Mouse (Mus musculus): ENCODE results near the gene Dguok. TPM values are rescaled to one million over a fixed set of nuclear protein-coding genes. Genes with fewer than 3 reads are reported as not detected.
A peak's percentile ranks its signal among the peaks of the same experiment; 100 is the strongest.

Gene Dguok
- polyA plus RNA-seq, 1 experiment from 2014 or later: 48.2 TPM

DNA sequence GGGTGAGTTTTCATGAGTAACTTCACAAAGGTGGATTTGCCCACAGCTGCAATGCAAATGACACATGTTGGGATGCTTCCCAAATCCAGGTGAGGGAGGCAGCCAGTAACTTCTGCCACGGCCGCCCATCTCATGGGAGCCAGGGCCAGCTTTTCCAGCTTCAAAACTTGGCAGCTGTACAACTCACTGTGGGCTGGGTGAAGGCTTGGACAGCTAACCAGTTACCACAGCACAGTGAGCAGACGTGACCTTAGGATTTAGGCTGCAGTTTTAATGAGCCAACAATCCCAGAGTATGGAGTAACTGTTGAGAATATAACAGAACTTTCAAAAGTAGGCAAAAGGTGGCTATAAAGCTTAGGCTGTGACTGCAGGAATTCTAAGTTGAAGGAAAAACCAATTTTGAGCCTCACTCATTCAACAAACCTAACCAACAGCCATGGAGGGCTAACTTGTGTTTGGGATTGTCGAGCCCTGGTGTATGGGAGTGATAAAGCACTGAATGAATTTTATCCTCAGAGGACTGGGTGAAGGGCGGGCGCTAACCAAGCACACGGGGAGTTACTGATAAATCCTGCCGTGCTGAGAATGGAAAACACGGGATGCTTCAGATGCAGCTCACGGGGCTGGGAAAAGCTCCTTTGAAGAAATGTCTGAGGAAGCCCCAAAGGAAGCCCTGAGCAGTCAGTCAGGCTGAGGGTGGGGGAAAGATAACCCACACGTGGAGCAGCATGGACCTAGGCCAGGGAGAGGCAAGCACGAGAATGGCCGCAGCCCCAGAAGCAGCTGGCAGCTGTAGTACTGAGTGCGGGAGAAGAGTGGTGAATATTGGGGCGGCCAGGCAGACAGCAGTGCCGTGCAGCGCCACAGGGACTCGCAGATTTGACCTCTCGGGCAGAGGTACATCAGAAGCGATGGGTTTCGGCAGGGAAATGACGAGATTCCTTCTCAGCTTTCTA is 9.7 kb downstream of the Dguok start:
- Histone ChIP-seq H3K27ac (peak overlapping the region; percentile 56), H3K36me3 (peaks cover 16% of the 10 kb centered on the region; the same call in 1 of the 2 replicates), H3K4me2 (no peak overlapping the region), H3K4me3 (no peak overlapping the region), H3K9ac (0 out of 2 replicates have a peak overlapping the region, but pooled peaks have one; percentile 6), H3K4me1 (replicated peaks) (peaks cover 30% of the 10 kb centered on the region), H3K9me3 (replicated peaks) (no peaks in the 10 kb centered on the region), H3K27me3 (no peaks in the 10 kb centered on the region)
- 0 out of 2 replicates have a peak, but pooled peaks have one; percentile 23 for ATAC-seq (replicated peaks; ENCODE audit: insufficient number of reproducible peaks, insufficient read depth, low FRiP score, low read depth)
- 61% methylated on average over 22 of the region's 22 CpGs for WGBS

DNA sequence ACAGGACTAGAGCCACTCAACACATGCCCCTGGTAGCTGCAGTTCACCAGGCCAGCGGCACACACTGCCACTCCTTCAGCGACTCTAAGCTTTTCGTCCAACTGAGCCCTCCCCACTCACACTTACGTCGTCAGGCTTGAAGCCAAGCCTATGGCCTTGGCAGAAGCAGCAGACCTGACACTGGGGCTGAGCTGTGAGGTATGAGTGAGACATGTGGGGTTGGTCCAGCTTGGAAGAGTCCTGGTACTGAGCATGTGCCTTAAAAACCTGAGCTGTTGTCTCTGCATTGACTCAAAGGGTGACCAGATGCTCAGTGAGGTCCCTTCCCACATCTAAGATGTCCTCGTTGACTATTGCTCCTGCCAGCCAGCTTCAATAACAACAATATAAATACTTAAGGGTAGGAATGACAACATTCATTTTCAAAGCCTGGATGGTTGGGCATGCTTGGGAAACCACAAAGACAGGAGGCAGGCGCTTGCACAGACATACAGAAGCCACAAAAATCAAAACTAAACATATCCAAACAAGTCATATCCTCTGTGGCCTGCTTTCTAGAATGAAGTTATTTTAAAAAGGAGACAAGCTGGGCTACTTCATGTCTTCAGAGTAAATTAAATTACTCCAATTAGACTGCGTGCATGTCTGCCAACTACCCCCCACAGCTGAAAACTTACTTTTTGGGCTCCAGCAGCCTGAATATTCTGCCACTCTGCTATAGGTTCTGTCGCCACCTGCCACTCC is 10.6 kb downstream of the Dguok start:
- Histone ChIP-seq H3K4me2 (no peak overlapping the region), H3K4me3 (no peak overlapping the region), H3K9ac (no peak overlapping the region), H3K27ac (peak overlapping the region; percentile 56; the same call in 1 of the 2 replicates), H3K4me1 (replicated peaks) (peaks cover 27% of the 10 kb centered on the region), H3K36me3 (peaks cover 18% of the 10 kb centered on the region; the same call in 1 of the 2 replicates), H3K27me3 (no peaks in the 10 kb centered on the region), H3K9me3 (replicated peaks) (no peaks in the 10 kb centered on the region)
- ATAC-seq (replicated peaks; ENCODE audit: insufficient number of reproducible peaks, insufficient read depth, low FRiP score, low read depth): 0 out of 2 replicates have a peak, but pooled peaks have one; percentile 25
- WGBS: 69% methylated on average over 9 of the region's 9 CpGs

DNA sequence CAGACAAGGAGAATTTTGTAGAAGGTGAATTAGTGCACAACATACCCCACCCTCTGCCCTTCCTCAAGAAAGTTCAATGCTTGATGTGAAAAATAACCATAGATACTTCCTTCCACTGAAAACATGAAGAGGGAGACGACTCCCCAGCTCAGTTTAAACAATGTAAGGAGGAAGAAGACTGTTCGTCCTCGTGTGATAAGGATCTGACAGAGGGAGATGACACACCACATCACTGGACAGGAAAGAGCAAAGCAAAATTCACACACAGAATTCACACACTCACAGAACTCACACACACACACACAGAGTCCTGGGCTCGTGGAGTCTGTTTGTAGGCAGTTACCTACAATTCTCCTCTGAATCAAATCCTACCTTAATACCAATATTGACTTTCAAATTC is 16.1 kb downstream of the Dguok start:
- Histone ChIP-seq H3K4me3 (no peak overlapping the region), H3K4me2 (no peak overlapping the region), H3K27me3 (no peaks in the 10 kb centered on the region), H3K27ac (no peak overlapping the region), H3K9ac (no peak overlapping the region), H3K36me3 (peaks cover 56% of the 10 kb centered on the region), H3K4me1 (replicated peaks) (peaks cover 13% of the 10 kb centered on the region), H3K9me3 (replicated peaks) (no peaks in the 10 kb centered on the region)
- WGBS: 53% methylated on average over 4 of the region's 4 CpGs
- no peak for ATAC-seq (replicated peaks; ENCODE audit: insufficient number of reproducible peaks, insufficient read depth, low FRiP score, low read depth)

DNA sequence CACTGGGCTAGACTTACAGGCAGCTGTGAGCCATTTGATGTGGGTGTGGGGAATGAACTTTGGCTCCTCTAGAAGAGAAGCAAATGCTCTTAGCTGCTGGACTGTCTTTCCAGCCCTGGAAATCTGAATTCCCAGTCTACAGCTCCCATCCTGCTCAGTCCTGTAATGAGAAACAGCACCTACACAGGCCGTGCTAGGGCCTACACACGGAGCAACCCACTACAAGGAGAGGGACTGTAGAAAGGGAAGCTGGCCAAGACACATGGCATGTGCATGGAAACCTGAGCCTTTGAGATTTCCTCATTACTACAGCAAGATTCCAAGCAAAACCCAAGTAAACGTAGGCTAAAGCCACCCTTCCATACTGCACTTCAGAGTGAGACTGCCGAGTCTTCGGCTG is 18.6 kb downstream of the Dguok start:
- H3K4me1 ChIP-seq (replicated peaks): peaks cover 14% of the 10 kb centered on the region
- no peak overlapping the region for H3K27ac ChIP-seq
- ATAC-seq (replicated peaks; ENCODE audit: insufficient number of reproducible peaks, insufficient read depth, low FRiP score, low read depth): no peak
- no peaks in the 10 kb centered on the region for H3K27me3 ChIP-seq
- no peak overlapping the region for H3K9ac ChIP-seq
- H3K36me3 ChIP-seq: peaks cover 64% of the 10 kb centered on the region
- no peaks in the 10 kb centered on the region for H3K9me3 ChIP-seq (replicated peaks)
- no peak overlapping the region for H3K4me2 ChIP-seq
- no peak overlapping the region for H3K4me3 ChIP-seq
- 89% methylated on average over 5 of the region's 5 CpGs for WGBS

DNA sequence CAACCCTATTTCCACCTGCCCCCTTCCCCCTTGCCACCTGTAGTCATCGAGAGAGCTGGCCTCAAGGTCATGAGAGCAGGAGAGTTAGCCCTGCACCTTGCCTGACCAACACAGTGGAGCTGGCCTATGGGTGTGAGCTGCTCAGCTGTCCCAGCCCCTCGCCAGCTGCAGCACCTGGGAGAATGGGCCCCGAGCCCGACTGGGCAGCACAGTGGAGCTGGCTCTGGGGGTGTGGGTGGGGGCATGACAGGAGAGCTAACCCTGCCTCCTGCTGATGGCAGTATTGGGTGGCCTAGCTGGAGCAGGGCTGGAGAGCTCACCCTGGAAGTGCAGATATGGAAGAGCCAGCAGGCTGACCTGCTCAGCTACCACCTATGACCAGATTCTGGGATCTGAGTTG is 19.5 kb downstream of the Dguok start:
- no peak overlapping the region for H3K27ac ChIP-seq
- H3K9ac ChIP-seq: no peak overlapping the region
- H3K27me3 ChIP-seq: no peaks in the 10 kb centered on the region
- ATAC-seq (replicated peaks; ENCODE audit: insufficient number of reproducible peaks, insufficient read depth, low FRiP score, low read depth): no peak; the same call in 1 of the 2 replicates
- WGBS: 93% methylated on average over 4 of the region's 4 CpGs
- peaks cover 14% of the 10 kb centered on the region for H3K4me1 ChIP-seq (replicated peaks)
- no peak overlapping the region for H3K4me3 ChIP-seq
- H3K9me3 ChIP-seq (replicated peaks): no peaks in the 10 kb centered on the region
- H3K4me2 ChIP-seq: no peak overlapping the region
- H3K36me3 ChIP-seq: peaks cover 61% of the 10 kb centered on the region

DNA sequence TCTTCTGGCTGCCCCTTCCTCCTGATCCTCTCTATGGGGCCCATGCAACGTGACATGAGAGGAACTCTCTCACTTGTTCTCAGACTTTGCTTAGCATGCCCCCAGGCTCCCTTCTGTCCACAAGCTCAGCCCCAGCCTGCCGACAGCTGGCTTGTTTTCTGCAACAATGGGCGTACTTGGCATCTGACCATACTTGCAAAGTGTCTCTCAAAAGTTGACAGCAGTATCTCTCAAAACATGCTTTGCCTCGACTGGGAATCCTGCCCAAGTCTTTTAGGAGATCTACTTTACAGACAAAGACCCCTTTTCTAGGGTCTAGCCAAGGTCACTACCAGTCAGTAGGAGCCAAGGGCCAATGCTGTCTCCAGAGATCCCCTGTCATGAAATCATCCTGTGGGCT is 20.9 kb downstream of the Dguok start:
- Histone ChIP-seq H3K9ac (no peak overlapping the region), H3K4me3 (no peak overlapping the region), H3K27ac (peak overlapping the region; percentile 51), H3K27me3 (no peaks in the 10 kb centered on the region), H3K36me3 (peaks cover 65% of the 10 kb centered on the region), H3K9me3 (replicated peaks) (no peaks in the 10 kb centered on the region), H3K4me2 (no peak overlapping the region), H3K4me1 (replicated peaks) (peaks cover 14% of the 10 kb centered on the region)
- WGBS: 44% methylated on average over 4 of the region's 4 CpGs
- no peak for ATAC-seq (replicated peaks; ENCODE audit: insufficient number of reproducible peaks, insufficient read depth, low FRiP score, low read depth)

DNA sequence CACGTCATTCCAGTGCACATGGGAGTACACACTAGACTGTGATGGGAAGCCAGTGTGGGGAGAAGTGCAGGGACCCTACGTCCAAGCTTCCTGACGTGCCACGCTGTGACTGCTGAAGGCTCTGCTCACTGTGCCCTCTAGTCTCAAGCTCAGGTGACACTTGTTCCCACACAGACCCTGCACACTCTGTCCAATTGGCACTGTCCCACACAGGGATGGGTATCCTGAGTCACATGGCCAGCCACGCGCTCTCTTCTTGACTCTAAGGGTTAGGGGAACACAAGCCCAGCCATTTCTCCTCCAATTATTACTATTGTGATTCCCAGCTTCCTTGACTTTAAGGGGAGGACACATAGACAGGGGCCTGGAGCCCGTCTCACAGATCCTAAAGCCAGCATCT is 23.0 kb downstream of the Dguok start:
- no peaks in the 10 kb centered on the region for H3K9me3 ChIP-seq (replicated peaks)
- H3K27ac ChIP-seq: no peak overlapping the region
- H3K36me3 ChIP-seq: peaks cover 70% of the 10 kb centered on the region
- no peak overlapping the region for H3K4me2 ChIP-seq
- no peak overlapping the region for H3K9ac ChIP-seq
- no peak overlapping the region for H3K4me3 ChIP-seq
- 96% methylated on average over 7 of the region's 7 CpGs for WGBS
- H3K27me3 ChIP-seq: no peaks in the 10 kb centered on the region
- peaks cover 14% of the 10 kb centered on the region for H3K4me1 ChIP-seq (replicated peaks)
- ATAC-seq (replicated peaks; ENCODE audit: insufficient number of reproducible peaks, insufficient read depth, low FRiP score, low read depth): no peak

DNA sequence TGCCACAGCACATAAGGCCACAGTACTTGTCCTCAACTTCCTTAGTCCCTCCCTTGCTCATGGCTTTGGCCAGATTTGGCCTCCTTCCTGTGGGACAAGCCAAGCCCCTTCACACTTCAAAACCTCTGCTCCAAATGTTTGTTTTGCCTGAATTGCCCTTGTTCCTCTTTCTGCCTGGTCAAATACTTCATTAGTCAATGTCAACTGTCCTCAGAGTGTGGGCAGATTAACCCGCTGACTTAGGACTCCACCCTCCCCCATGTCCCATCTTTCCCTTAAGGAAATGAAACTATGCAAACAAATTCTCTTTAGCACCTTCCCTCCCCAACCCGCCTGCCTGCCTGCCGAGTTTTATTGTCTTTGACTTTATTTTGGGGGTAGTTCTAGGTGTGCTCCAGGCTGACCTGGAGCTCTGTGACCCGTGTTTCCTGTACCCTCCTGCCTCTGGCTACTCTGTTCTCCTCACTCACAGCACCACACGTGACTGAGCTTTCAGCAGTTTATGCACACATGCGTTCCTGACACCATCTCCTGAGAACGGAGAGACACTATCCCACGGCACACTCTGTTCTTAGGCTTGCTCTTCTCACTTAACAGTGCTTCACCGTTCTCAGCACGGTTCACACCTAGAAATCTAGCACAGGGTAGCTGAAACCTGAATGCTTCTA is 24.2 kb downstream of the Dguok start:
- WGBS: 55% methylated on average over 10 of the region's 10 CpGs
- peaks cover 14% of the 10 kb centered on the region for H3K4me1 ChIP-seq (replicated peaks)
- H3K9me3 ChIP-seq (replicated peaks): no peaks in the 10 kb centered on the region
- H3K36me3 ChIP-seq: peaks cover 61% of the 10 kb centered on the region
- no peak overlapping the region for H3K9ac ChIP-seq
- H3K27me3 ChIP-seq: no peaks in the 10 kb centered on the region
- H3K4me3 ChIP-seq: no peak overlapping the region
- H3K4me2 ChIP-seq: no peak overlapping the region
- peak overlapping the region; percentile 24; the same call in 1 of the 2 replicates for H3K27ac ChIP-seq
- ATAC-seq (replicated peaks; ENCODE audit: insufficient number of reproducible peaks, insufficient read depth, low FRiP score, low read depth): no peak

DNA sequence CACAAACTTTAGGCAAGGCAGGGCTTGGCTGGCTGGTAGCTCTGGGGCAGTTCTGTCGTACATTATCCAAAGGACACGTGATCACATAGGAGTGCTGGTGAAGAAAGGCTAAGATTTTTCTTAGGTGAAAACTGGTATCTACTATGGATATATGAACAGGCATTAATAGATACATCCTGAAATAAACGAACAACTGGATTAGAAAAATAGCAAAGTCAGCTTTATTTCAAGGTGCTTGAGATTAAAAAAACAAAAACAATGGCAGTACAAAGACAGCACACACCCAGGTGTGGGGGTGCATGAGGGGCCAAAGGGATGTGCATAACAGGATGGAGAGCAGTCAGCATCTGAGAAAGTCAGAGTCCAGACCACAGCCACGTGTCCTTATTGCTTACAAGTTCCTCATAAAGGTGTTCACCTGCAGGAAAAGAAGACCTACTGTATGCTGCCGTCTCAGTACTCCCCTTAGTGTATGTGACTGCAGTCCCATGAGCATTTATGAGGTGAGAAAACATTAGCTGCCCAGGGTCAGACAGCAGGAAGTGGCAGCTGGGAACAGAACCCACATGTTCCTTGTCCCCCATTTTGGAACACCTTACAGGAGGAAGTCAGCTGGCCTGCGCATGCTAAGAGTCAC is 26.6 kb downstream of the Dguok start:
- H3K4me2 ChIP-seq: no peak overlapping the region
- no peak for ATAC-seq (replicated peaks; ENCODE audit: insufficient number of reproducible peaks, insufficient read depth, low FRiP score, low read depth)
- H3K27ac ChIP-seq: no peak overlapping the region
- no peak overlapping the region for H3K9ac ChIP-seq
- H3K36me3 ChIP-seq: peaks cover 39% of the 10 kb centered on the region
- no peaks in the 10 kb centered on the region for H3K9me3 ChIP-seq (replicated peaks)
- no peak overlapping the region for H3K4me3 ChIP-seq
- 85% methylated on average over 6 of the region's 6 CpGs for WGBS
- peaks cover 4% of the 10 kb centered on the region for H3K4me1 ChIP-seq (replicated peaks)
- no peaks in the 10 kb centered on the region for H3K27me3 ChIP-seq

DNA sequence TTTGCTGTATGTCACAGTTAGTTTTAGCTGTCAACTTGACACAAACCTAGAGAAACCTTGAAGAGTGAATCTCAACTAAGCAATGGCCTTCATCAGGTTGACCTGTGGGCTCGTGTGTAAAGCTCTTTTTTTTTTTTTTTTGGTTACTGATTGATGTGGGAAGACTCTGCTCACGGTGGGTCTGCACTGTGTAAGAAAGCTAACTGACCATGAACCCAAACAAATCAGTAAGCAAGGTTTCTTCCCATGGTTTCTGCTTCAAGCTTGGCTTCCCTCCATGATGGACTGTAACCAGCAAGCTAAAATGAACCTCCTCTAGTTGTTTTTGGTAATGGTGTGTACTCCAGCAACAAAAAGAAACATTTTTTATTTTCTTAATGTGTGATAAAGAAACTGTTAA is 27.6 kb downstream of the Dguok start:
- Histone ChIP-seq H3K4me2 (no peak overlapping the region), H3K9me3 (replicated peaks) (no peaks in the 10 kb centered on the region), H3K36me3 (peaks cover 30% of the 10 kb centered on the region), H3K27me3 (no peaks in the 10 kb centered on the region), H3K9ac (no peak overlapping the region), H3K27ac (no peak overlapping the region), H3K4me3 (no peak overlapping the region), H3K4me1 (replicated peaks) (peaks cover 4% of the 10 kb centered on the region)
- 62% methylated on average over 2 of the region's 2 CpGs for WGBS
- no peak for ATAC-seq (replicated peaks; ENCODE audit: insufficient number of reproducible peaks, insufficient read depth, low FRiP score, low read depth)

Data from heart, embryonic 15.5 days (tissue).